Mouse (Mus musculus): ENCODE data around the gene Zfp459.

- TF ChIP-seq POLR2A (IDR thresholded peaks at IDR 0.05; ENCODE audit: control insufficient read depth in 1 of 2, insufficient read depth in 1 of 2, low read depth in 1 of 2, low read length in 2 of 2, poor library complexity in 1 of 2) (no peak), ZC3H11A (IDR thresholded peaks at IDR 0.05; ENCODE audit: low read depth, low read length) (no peak), JUND (IDR thresholded peaks at IDR 0.05; ENCODE audit: low read depth, low read length) (no peak), MAZ (IDR thresholded peaks at IDR 0.05; ENCODE audit: low read depth, low read length) (no peak), HCFC1 (IDR thresholded peaks at IDR 0.05; ENCODE audit: low read depth, low read length) (no peak), E2F4 (IDR thresholded peaks at IDR 0.05; ENCODE audit: borderline replicate concordance, low read depth, low read length) (no peak), CTCF (IDR thresholded peaks at IDR 0.05 in 2 of 3, conservative IDR thresholded peaks at IDR 0.05 in 1 of 3; ENCODE audit: control insufficient read depth in 1 of 3, insufficient read depth in 1 of 3, low read depth in 2 of 3, low read length in 3 of 3, poor library complexity in 1 of 3, severe bottlenecking in 1 of 3) (no peak), MEF2A (IDR thresholded peaks at IDR 0.05; ENCODE audit: extremely low read depth, insufficient replicate concordance, low read depth, low read length, poor library complexity, severe bottlenecking) (no peak), USF1 (IDR thresholded peaks at IDR 0.05; ENCODE audit: low read depth, low read length) (no peak), GABPA (IDR thresholded peaks at IDR 0.05; ENCODE audit: low read depth, low read length) (no peak), UBTF (IDR thresholded peaks at IDR 0.05; ENCODE audit: borderline replicate concordance, insufficient read depth, low read depth, low read length) (no peak), CHD2 (IDR thresholded peaks at IDR 0.05; ENCODE audit: low read length) (no peak)
These were observed 48.1 kb upstream of the Zfp459 start for GRCm38 (mm10) chr13:67469274-67469673.
